Mouse (Mus musculus): ENCODE data around the gene Tm6sf2. TPM values are rescaled to one million over a fixed set of nuclear protein-coding genes. Genes with fewer than 3 reads are reported as not detected.

Gene Tm6sf2
- polyA plus RNA-seq, 1 experiment = 7.3 TPM

DNA sequence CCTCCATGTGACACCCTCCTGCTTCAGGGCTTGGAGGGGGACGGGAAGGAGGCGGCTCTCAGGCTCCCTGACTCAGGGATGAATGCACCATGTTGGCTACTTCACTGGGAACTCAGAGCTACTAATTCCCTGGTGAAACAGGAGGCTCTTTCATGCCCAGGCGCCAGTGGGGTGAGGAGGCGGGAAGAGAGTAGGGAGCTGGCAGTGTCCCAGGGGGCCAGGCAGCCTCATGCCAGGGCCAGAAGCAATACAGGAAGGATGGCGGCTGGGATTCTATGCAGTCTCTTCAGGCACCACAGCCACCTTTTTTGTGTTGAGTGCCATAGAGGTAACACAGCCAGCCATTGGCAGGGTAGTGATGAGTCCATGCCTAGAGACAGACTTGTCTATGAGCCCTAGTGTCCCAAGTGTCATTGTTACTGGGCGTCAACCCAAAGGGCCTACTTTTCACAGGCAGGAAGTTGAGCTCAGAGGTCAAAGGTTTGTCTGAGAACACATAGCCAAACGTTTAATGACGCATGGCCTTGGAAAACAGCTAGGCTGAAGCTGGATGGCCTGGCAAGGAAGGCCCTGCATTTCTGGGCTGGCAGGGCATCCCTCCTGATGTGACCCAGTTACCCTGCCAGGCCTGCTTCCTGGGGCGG is 56.7 kb downstream of the Tm6sf2 start:
- Histone ChIP-seq H3K4me1 (ENCODE audit: control insufficient read depth, insufficient read depth, low read length) (peaks cover 9% of the 10 kb centered on the region), H3K27me3 (ENCODE audit: control insufficient read depth, insufficient read depth, low read length) (no peaks in the 10 kb centered on the region), H3K27ac (ENCODE audit: insufficient read depth, low read length) (peak overlapping the region; percentile 68), H3K4me3 (replicated peaks; ENCODE audit: insufficient read depth, low read depth, low read length) (no peak overlapping the region)
- DNase-seq = peak; percentile 43 to 63
- no peak for TF ChIP-seq POLR2A (IDR thresholded peaks at IDR 0.05; ENCODE audit: borderline replicate concordance, insufficient read depth, low read length)
- TF ChIP-seq CTCF (IDR thresholded peaks at IDR 0.05; ENCODE audit: borderline replicate concordance, insufficient read depth, low read depth, low read length) = no peak
- 28% methylated on average over 9 of the region's 9 CpGs for WGBS

Other genes starting within 250 kb of the Tm6sf2 start
- 17.9 and 20.3 TPM in 2 replicates for gene Pbx4, start 240.4 kb upstream of the Tm6sf2 start, polyA plus RNA-seq (2012; rRNA removed)
- gene Cilp2, start 185.2 kb upstream of the Tm6sf2 start, polyA plus RNA-seq (2012; rRNA removed) = 0.18 and 0.41 TPM in 2 replicates
- gene Tssk6, start 170.7 kb upstream of the Tm6sf2 start, polyA plus RNA-seq (2012; rRNA removed) = 0.22 and 0.29 TPM in 2 replicates
- 221 and 239 TPM in 2 replicates for gene Ndufa13, start 170.4 kb upstream of the Tm6sf2 start, polyA plus RNA-seq (2012; rRNA removed)
- gene Yjefn3, start 170.2 kb upstream of the Tm6sf2 start, polyA plus RNA-seq (2012; rRNA removed) = 15.4 and 16.8 TPM in 2 replicates
- 31.9 and 36.9 TPM in 2 replicates for gene Gatad2a, start 76.5 kb upstream of the Tm6sf2 start, polyA plus RNA-seq (2012; rRNA removed)
- 90.1 and 92.9 TPM in 2 replicates for gene Mau2, start 30.2 kb upstream of the Tm6sf2 start, polyA plus RNA-seq (2012; rRNA removed)
- 41.7 and 43.6 TPM in 2 replicates for gene Sugp1, start 30.1 kb upstream of the Tm6sf2 start, polyA plus RNA-seq (2012; rRNA removed)
- 117 and 124 TPM in 2 replicates for gene Hapln4, start 10.5 kb downstream of the Tm6sf2 start, polyA plus RNA-seq (2012; rRNA removed)
- 13.3 and 15.2 TPM in 2 replicates for gene Ncan, start 47.9 kb downstream of the Tm6sf2 start, polyA plus RNA-seq (2012; rRNA removed)
- gene Nr2c2ap, start 58.4 kb downstream of the Tm6sf2 start, polyA plus RNA-seq (2012; rRNA removed) = 19.9 and 20.9 TPM in 2 replicates
- gene Rfxank, start 66.2 kb downstream of the Tm6sf2 start, polyA plus RNA-seq (2012; rRNA removed) = 24.8 and 27.5 TPM in 2 replicates
- gene Borcs8, start 66.6 kb downstream of the Tm6sf2 start, polyA plus RNA-seq (2012; rRNA removed) = 98.9 and 101 TPM in 2 replicates
- 0.38 and 0.43 TPM in 2 replicates for gene Mef2b, start 66.8 kb downstream of the Tm6sf2 start, polyA plus RNA-seq (2012; rRNA removed)
- 61.4 and 66.0 TPM in 2 replicates for gene Tmem161a, start 99.4 kb downstream of the Tm6sf2 start, polyA plus RNA-seq (2012; rRNA removed)
- gene Slc25a42, start 139.4 kb downstream of the Tm6sf2 start, polyA plus RNA-seq (2012; rRNA removed) = 45.5 and 46.3 TPM in 2 replicates
- gene Sugp2, start 161.3 kb downstream of the Tm6sf2 start, polyA plus RNA-seq (2012; rRNA removed) = 102 and 108 TPM in 2 replicates
- 45.8 and 46.7 TPM in 2 replicates for gene Armc6, start 161.5 kb downstream of the Tm6sf2 start, polyA plus RNA-seq (2012; rRNA removed)
- gene Homer3, start 209.9 kb downstream of the Tm6sf2 start, polyA plus RNA-seq (2012; rRNA removed) = 262 and 322 TPM in 2 replicates
- gene Ddx49, start 229.6 kb downstream of the Tm6sf2 start, polyA plus RNA-seq (2012; rRNA removed) = 42.9 and 45.0 TPM in 2 replicates
- 286 and 287 TPM in 2 replicates for gene Cope, start 229.6 kb downstream of the Tm6sf2 start, polyA plus RNA-seq (2012; rRNA removed)
- 55.5 and 56.8 TPM in 2 replicates for gene Cers1, start 242.9 kb downstream of the Tm6sf2 start, polyA plus RNA-seq (2012; rRNA removed)